Mouse (Mus musculus): ENCODE measurements at regions not wholly inside any gene's neighbourhood (a gene's known extent, or its start where the extent isn't known, plus 50 kb on each side); places are given as distances from the start of the nearest gene placed in this dataset.

DNA sequence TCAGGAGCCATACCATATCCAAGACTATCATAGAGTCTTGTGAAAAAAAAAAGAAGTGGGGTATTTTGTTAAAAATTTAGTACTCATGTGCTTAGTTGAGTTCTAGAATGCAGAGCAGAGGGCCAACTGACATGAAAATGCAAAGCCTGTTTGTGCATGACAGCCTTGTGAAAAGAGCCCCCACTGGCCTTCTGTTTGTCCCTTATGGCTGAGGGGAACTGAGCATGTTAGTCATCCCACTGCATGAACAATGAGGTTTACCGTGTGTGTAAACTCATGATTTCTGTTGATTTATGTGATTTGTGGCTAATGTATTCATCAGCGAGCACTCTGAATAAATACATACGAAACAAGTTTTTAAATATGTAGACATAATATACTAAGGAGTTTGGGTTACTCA, 266.1 kb upstream of the Nox3 start:
- H3K27me3 ChIP-seq (ENCODE audit: control insufficient read depth, insufficient read depth, low read length): no peaks in the 10 kb centered on the region
- H3K4me1 ChIP-seq (ENCODE audit: control insufficient read depth, insufficient read depth, low read length): no peaks in the 10 kb centered on the region
- no peak for DNase-seq
- no peak overlapping the region for H3K4me3 ChIP-seq (replicated peaks; ENCODE audit: insufficient read depth, low read depth, low read length)
- no peak overlapping the region for H3K27ac ChIP-seq (ENCODE audit: insufficient read depth, low read length)
- 78% methylated on average over 3 of the region's 3 CpGs for WGBS
- no peak for TF ChIP-seq POLR2A (IDR thresholded peaks at IDR 0.05; ENCODE audit: borderline replicate concordance, insufficient read depth, low read length)

DNA sequence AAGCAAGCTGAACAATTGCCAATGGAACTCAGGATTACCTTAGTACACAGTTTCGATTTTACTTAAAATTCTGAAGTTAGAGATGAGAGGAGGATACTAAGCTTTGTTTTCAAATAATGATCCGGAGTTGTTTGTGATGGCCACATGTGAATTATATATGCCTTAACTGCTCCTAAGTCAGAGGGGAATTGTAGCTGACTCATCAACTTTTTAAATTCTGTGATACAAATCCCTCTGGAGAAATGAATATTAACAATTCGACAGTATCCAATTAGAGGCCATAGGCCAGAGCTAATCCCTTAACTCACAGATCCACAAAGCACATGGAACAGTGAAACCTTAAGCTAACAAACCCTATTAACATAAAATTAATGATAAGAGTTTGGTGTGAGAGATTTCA, 250.5 kb upstream of the Nox3 start:
- no peak for DNase-seq
- no peak overlapping the region for H3K4me3 ChIP-seq (replicated peaks; ENCODE audit: insufficient read depth, low read depth, low read length)
- H3K27ac ChIP-seq (ENCODE audit: insufficient read depth, low read length): no peak overlapping the region
- WGBS: 91% methylated on average over 3 of the region's 3 CpGs
- H3K4me1 ChIP-seq (ENCODE audit: control insufficient read depth, insufficient read depth, low read length): peaks cover 3% of the 10 kb centered on the region; the same call in 1 of the 2 replicates
- no peak for TF ChIP-seq CTCF (IDR thresholded peaks at IDR 0.05; ENCODE audit: borderline replicate concordance, insufficient read depth, low read depth, low read length)
- TF ChIP-seq POLR2A (IDR thresholded peaks at IDR 0.05; ENCODE audit: borderline replicate concordance, insufficient read depth, low read length): no peak
- no peaks in the 10 kb centered on the region for H3K27me3 ChIP-seq (ENCODE audit: control insufficient read depth, insufficient read depth, low read length)

- Histone ChIP-seq H3K27me3 (ENCODE audit: control insufficient read depth, insufficient read depth, low read length) (no peaks in the 10 kb centered on the region), H3K4me1 (ENCODE audit: control insufficient read depth, insufficient read depth, low read length) (no peaks in the 10 kb centered on the region), H3K27ac (ENCODE audit: insufficient read depth, low read length) (no peak overlapping the region), H3K4me3 (replicated peaks; ENCODE audit: insufficient read depth, low read depth, low read length) (no peak overlapping the region)
- TF ChIP-seq CTCF (IDR thresholded peaks at IDR 0.05; ENCODE audit: borderline replicate concordance, insufficient read depth, low read depth, low read length): no peak
- TF ChIP-seq POLR2A (IDR thresholded peaks at IDR 0.05; ENCODE audit: borderline replicate concordance, insufficient read depth, low read length): no peak
- no peak for DNase-seq
- 88% methylated on average over 4 of the region's 4 CpGs for WGBS
Measured at GRCm38 (mm10) chr17:3936361-3936760, 240.3 kb upstream of the Nox3 start.

DNA sequence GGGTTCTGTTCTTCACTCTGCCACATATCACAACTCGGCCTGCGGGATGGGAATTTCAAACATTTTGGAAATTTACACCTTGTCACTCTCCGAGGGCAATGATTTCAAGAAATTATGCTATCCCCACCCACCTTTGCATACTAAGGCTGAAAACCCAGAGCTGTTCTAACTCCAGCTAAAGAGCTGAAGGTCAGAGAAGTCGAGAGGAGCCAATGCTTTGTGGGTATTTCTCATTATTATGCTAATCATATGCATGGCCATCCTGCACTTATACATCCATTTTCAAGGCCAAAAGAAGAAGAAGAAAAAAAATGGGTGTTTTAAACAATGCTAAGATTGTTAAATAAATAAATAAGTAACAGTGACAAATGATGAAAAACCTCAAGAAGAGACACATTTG, 237.1 kb upstream of the Nox3 start:
- Histone ChIP-seq H3K27me3 (ENCODE audit: control insufficient read depth, insufficient read depth, low read length) (no peaks in the 10 kb centered on the region), H3K27ac (ENCODE audit: insufficient read depth, low read length) (no peak overlapping the region), H3K4me1 (ENCODE audit: control insufficient read depth, insufficient read depth, low read length) (no peaks in the 10 kb centered on the region), H3K4me3 (replicated peaks; ENCODE audit: insufficient read depth, low read depth, low read length) (no peak overlapping the region)
- DNase-seq: no peak
- TF ChIP-seq CTCF (IDR thresholded peaks at IDR 0.05; ENCODE audit: borderline replicate concordance, insufficient read depth, low read depth, low read length): no peak
- TF ChIP-seq POLR2A (IDR thresholded peaks at IDR 0.05; ENCODE audit: borderline replicate concordance, insufficient read depth, low read length): no peak
- WGBS: 67% methylated on average over 4 of the region's 4 CpGs

DNA sequence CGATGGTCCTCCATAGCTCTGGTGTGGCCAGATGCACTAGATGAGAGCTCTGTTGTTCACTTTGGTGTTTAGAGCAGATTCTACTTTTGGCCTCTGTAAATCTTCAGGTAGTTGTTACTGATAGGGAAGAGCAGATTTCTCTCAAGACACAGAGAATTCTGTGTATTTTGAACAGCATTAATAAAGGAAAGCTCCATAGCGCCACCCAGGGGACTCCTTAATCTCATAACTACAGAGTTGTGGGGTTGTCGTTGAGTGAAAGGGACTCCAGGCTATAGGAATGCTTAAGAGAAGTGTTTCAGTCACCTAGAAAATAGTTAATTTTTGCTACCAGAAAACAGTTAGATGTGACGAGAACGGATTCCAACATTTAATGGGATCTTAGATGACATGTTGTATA, 236.0 kb upstream of the Nox3 start:
- DNase-seq: no peak
- Histone ChIP-seq H3K27ac (ENCODE audit: insufficient read depth, low read length) (no peak overlapping the region), H3K27me3 (ENCODE audit: control insufficient read depth, insufficient read depth, low read length) (no peaks in the 10 kb centered on the region), H3K4me3 (replicated peaks; ENCODE audit: insufficient read depth, low read depth, low read length) (no peak overlapping the region), H3K4me1 (ENCODE audit: control insufficient read depth, insufficient read depth, low read length) (no peaks in the 10 kb centered on the region)
- 85% methylated on average over 5 of the region's 5 CpGs for WGBS
- TF ChIP-seq CTCF (IDR thresholded peaks at IDR 0.05; ENCODE audit: borderline replicate concordance, insufficient read depth, low read depth, low read length) (no peak), POLR2A (IDR thresholded peaks at IDR 0.05; ENCODE audit: borderline replicate concordance, insufficient read depth, low read length) (no peak)

DNA sequence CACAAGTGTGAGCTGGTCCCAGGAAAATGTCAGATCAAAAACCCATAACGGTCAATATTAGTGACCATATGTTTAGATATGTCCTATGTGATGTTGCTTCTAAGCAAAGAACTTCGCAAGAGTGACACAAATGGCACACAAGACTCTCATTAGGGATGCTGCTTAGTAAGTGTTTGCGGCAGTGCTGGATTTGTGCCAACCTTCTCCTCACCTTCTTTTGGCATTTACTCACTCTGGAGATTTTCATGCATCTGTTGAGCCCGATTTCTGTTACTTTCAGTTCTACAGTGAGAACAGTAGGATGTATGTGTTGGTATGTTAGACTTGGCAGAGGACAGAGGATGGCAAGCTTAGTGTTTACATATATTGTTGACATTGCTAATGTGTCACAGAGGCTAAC, 231.0 kb upstream of the Nox3 start:
- TF ChIP-seq POLR2A (IDR thresholded peaks at IDR 0.05; ENCODE audit: borderline replicate concordance, insufficient read depth, low read length): no peak
- TF ChIP-seq CTCF (IDR thresholded peaks at IDR 0.05; ENCODE audit: borderline replicate concordance, insufficient read depth, low read depth, low read length): no peak

GRCm38 (mm10) chr17:3920282-3920681, 224.2 kb upstream of the Nox3 start:
- TF ChIP-seq POLR2A (IDR thresholded peaks at IDR 0.05; ENCODE audit: borderline replicate concordance, insufficient read depth, low read length) (no peak), CTCF (IDR thresholded peaks at IDR 0.05; ENCODE audit: borderline replicate concordance, insufficient read depth, low read depth, low read length) (no peak)
- no peaks in the 10 kb centered on the region for H3K4me1 ChIP-seq (ENCODE audit: control insufficient read depth, insufficient read depth, low read length)
- no peak for DNase-seq
- no peak overlapping the region for H3K4me3 ChIP-seq (replicated peaks; ENCODE audit: insufficient read depth, low read depth, low read length)
- no peak overlapping the region for H3K27ac ChIP-seq (ENCODE audit: insufficient read depth, low read length)
- H3K27me3 ChIP-seq (ENCODE audit: control insufficient read depth, insufficient read depth, low read length): no peaks in the 10 kb centered on the region

More for the DNA sequence above, 231.0 kb upstream of the Nox3 start:
- WGBS: 43% methylated on average over 4 of the region's 4 CpGs
- Histone ChIP-seq H3K27me3 (ENCODE audit: control insufficient read depth, insufficient read depth, low read length) (no peaks in the 10 kb centered on the region), H3K4me3 (replicated peaks; ENCODE audit: insufficient read depth, low read depth, low read length) (no peak overlapping the region), H3K27ac (ENCODE audit: insufficient read depth, low read length) (no peak overlapping the region), H3K4me1 (ENCODE audit: control insufficient read depth, insufficient read depth, low read length) (no peaks in the 10 kb centered on the region)
- no peak for DNase-seq

GRCm38 (mm10) chr17:3892826-3893225, 196.8 kb upstream of the Nox3 start:
- no peak overlapping the region for H3K27ac ChIP-seq (ENCODE audit: insufficient read depth, low read length)
- TF ChIP-seq POLR2A (IDR thresholded peaks at IDR 0.05; ENCODE audit: borderline replicate concordance, insufficient read depth, low read length): no peak
- TF ChIP-seq CTCF (IDR thresholded peaks at IDR 0.05; ENCODE audit: borderline replicate concordance, insufficient read depth, low read depth, low read length): no peak
- DNase-seq: no peak
- 77% methylated on average over 3 of the region's 3 CpGs for WGBS
- H3K4me3 ChIP-seq (replicated peaks; ENCODE audit: insufficient read depth, low read depth, low read length): no peak overlapping the region
- H3K4me1 ChIP-seq (ENCODE audit: control insufficient read depth, insufficient read depth, low read length): no peaks in the 10 kb centered on the region
- H3K27me3 ChIP-seq (ENCODE audit: control insufficient read depth, insufficient read depth, low read length): no peaks in the 10 kb centered on the region

Measured in cerebellum, adult 2 months (tissue).